Mouse (Mus musculus): ENCODE measurements around the gene Fbxo34. TPM values are rescaled to one million over a fixed set of nuclear protein-coding genes. Genes with fewer than 3 reads are reported as not detected.
"Not testable (repeated sequence)": the region's sequence is repeated elsewhere in the genome, so short reads cannot be mapped to it uniquely, and the experiment has no call there.

Fbxo34 gene
- 10 to 100 TPM; 12.9 to 14.4 TPM for total RNA-seq (2021)
- long read RNA-seq, experiment 1, transcript Fbxo34-201 (2 exons, 2,937 nt), result minor isoform, 10 of 26 reads
- long read RNA-seq, experiment 1, transcript Fbxo34-205 (3 exons, 2,993 nt), result major isoform, 12 of 26 reads
- long read RNA-seq, experiment 1, partial matches to known transcripts, result 0 of 26 reads
- long read RNA-seq, experiment 1, other reads (novel, unspliced or antisense), result 2 of 26 reads
- long read RNA-seq, experiment 2, transcript Fbxo34-201 (2 exons, 2,937 nt), result major isoform, 7 of 20 reads
- long read RNA-seq, experiment 2, partial matches to known transcripts, result 0 of 20 reads
- long read RNA-seq, experiment 2, other reads (novel, unspliced or antisense), result 2 of 20 reads

DNA sequence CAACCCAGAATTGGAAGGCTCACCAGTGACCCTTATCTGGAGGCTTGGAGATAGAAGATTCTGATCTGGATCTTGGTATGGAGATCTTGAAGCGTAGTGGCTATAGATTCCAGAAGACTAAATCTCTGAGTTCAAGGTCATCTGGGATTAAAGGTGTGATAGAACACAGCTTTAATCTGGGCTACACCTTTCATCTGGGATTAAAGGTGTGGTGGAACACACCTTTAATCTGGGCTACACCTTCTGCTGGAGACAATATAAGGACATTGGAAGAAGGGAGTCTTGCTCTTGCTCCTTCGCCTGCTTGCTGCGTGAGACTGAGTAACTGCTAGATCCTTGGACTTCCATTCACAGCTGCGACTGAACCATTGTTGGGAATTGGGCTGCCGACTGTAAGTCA is at the start of gene Fbxo34:
TSS of gene Fbxo34 (plus strand) at position 301 of the 400 bp plus-strand sequence.
- DNase-seq, result not testable (repeated sequence)

- DNase-seq, result no peak
Measured at GRCm38 (mm10) chr14:47402735-47403134, 47.5 kb upstream of the Fbxo34 start.

DNA sequence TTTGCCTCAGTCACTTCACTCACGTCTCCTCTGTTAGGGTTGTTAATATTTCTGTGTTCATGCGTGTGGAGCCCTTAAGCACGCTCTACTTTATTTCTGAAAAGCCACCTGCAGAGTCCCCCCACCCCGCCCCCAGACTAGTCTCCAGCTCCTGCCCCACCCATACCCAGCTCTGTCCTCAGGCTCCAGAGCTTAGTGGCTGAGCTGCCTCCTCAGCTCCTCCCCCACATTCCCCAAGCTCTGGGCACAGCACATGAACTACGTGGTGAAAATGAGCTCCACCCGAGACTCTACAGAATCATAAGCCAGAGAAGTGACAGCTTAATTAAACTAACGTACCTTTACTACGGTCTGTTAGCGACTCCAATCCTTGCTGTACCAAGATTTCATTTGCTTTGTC is 44.2 kb upstream of the Fbxo34 start:
- DNase-seq, result no peak

GRCm38 (mm10) chr14:47417346-47417745 is 32.9 kb upstream of the Fbxo34 start:
- DNase-seq, result no peak

GRCm38 (mm10) chr14:47417775-47418665 is 32.2 kb upstream of the Fbxo34 start, which contains the start of gene Dlgap5:
TSS of gene Dlgap5 (minus strand) at chr14:47418407.
- DNase-seq, result peak; percentile 87

- no peak for DNase-seq
Measured at GRCm38 (mm10) chr14:47418666-47418991, 31.6 kb upstream of the Fbxo34 start.

DNA sequence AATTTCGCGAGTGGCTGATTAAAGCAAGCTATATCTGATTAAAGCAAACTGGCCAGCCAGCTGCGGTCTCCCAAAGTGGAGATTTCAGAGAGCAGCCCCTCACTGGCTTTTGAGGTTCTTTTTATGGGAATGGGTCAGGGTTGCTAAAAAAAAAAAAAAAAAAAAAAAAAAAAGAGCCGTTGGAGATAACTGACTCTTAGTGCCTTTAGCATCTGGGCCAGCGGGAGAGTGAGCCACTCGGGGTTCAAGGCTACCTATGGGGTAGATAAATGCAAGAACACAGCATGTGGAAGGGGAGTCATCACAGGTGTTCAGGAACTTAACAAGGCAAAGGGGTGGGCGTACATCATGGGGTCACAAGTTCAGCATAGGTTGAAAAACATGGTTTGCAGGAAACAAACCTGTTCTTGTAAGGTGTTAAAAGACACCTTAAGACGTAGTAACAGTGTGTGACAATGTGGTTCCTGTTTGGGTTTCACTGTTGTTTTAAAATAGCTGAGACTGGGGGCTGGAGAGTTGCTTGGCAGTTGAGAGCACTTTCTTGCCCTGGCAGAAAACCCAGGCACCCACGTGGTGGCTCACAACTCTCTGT is 31.1 kb upstream of the Fbxo34 start:
- no peak for DNase-seq

GRCm38 (mm10) chr14:47419723-47420276 is 30.4 kb upstream of the Fbxo34 start:
- DNase-seq, result no peak

- DNase-seq, result no peak
Measured at GRCm38 (mm10) chr14:47421606-47422005, 28.6 kb upstream of the Fbxo34 start.

DNA sequence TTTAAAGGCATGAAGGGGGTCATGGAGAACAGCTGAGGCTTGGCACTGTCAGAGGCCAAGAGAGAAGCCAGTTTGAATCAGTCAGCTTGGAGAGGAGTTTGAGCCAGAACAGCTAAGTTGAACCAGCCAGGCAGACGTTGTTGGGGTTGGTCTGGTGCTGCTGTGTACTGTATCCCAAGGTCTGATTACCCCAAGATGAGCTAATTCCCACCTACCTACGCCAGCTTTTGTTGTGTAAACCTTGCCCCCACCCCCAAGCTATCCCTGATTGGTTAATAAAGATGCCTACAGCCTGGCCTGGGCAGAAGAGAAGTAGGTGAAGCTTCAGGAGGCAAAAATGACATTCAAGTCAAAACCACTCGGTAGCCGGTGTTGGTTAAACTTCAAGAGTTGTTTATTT is 27.8 kb upstream of the Fbxo34 start:
- DNase-seq, result no peak

- no peak for DNase-seq
Measured at GRCm38 (mm10) chr14:47432987-47433386, 17.2 kb upstream of the Fbxo34 start.

GRCm38 (mm10) chr14:47438947-47439346 is 11.3 kb upstream of the Fbxo34 start:
- no peak for DNase-seq

DNA sequence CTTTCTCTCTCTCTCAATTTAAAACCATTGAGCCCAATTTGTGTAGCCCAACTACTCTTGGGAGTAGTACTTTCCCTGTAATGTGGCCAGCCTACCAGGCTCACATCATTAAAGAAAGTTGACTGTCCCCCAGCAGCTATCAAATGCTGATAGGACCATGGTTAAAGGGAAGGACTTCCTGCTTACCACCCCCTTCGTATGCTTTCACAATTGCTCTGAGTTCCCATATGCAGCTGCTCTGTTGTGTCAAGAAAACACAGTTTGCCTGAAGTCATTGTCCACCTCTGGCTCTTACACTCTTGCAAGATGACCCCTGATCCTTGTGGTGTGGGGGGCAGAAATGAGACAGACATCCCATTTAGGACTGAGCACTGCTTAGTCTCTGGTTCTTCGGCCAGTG is 5.3 kb upstream of the Fbxo34 start:
- no peak for DNase-seq

DNA sequence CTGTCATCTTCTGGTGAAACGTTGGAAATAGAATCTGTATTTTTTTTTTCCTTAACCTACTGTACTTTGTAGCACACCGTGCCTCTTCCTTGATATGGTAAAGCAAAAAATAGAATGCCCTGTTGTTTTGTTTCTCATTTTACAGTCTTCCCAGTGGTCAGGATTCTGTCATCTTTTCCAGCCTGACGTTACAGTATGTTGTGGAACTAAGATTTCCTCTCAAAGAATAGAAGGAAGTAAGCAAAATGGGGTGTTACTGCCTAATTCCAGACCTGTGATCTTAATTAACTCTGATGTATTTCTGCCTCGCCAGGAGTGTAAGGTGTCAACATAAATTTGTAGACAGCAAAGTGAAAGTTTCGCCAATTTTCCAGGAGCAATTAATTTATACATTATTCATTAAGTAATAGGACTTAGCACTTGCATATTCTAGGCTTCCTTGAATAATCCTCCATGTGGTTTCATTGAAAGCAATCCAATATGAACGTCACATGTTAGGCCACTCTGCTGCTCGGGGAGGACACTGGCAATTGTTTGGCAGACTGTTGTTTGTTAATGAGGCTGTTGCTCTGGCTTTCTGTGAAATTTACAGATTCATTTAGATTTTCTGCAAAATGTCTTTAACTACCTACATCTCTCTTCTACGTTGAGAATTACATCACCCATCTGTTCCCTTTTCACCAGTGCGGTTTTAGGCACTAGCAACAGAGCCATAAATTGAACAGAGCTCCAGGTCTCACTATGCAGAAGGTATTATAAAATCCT is 4.7 kb upstream of the Fbxo34 start:
- no peak for DNase-seq

DNA sequence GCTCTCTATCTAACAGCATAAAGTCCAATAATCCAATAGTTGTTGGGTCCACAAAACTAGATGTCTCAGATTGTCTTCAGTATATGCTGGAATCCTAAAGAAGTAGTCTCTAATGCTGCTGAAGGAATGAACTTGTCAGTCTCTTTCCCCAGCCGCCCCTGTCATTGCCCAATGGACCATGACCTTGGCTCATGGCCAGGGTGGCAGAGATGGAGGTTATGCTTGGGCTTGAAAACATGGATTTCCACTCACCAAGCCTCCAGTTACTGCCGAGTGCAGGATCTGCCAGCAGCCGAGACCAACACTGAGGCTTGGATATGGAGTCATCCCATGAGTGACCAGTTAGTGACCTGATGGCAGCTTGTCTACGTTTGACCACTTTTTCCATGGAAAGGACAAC is 9.3 kb downstream of the Fbxo34 start:
- DNase-seq, result no peak

GRCm38 (mm10) chr14:47461997-47462396 is 11.8 kb downstream of the Fbxo34 start:
- DNase-seq, result no peak

GRCm38 (mm10) chr14:47462453-47462852 is 12.2 kb downstream of the Fbxo34 start:
- DNase-seq, result no peak

DNA sequence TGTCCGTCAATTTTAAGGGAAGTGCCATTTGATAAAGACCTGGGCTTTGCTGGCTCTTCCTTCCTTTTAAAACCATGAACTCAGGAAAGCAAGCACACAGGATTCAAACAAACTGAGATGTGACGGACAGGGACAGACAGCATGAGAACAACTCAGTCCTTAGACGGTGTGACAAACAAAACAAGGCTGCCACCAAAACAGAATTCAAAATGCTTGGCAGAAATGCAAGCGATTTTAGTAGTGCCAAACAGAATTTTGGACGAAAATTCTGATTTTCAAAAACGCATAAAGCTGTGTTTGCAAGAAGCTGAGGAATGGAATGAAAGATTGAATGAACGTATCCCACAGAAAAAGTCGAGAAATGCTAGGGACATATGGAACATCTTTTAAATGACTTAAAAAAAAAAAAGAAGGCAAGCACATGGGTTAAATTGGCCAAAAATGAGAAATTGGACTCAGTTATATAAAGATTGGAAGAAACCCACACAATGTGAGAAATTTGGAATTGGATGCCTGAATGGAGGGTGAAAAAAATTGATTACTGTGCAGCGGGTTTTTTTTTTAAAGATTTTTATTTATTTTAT is 12.7 kb downstream of the Fbxo34 start:
- DNase-seq, result no peak

DNA sequence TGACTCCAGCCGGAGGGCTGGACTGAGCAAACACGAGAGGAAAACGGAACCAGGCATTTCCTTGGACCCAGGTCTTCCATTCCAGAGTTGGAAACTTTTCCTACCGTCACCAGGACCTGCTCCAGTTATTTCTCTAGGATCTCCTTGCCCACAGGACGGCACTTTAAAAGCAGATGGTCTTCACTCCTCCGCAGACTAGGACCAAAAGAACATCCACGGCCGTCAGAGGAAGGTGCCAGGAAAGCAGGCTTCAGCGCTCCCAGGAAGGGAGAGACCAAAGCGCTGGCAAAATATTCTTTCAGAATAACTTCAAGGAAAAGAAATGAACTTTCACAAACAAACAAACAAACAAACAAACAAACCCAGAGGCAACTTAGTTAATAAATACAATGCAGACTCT is 14.2 kb downstream of the Fbxo34 start:
- no peak for DNase-seq

DNA sequence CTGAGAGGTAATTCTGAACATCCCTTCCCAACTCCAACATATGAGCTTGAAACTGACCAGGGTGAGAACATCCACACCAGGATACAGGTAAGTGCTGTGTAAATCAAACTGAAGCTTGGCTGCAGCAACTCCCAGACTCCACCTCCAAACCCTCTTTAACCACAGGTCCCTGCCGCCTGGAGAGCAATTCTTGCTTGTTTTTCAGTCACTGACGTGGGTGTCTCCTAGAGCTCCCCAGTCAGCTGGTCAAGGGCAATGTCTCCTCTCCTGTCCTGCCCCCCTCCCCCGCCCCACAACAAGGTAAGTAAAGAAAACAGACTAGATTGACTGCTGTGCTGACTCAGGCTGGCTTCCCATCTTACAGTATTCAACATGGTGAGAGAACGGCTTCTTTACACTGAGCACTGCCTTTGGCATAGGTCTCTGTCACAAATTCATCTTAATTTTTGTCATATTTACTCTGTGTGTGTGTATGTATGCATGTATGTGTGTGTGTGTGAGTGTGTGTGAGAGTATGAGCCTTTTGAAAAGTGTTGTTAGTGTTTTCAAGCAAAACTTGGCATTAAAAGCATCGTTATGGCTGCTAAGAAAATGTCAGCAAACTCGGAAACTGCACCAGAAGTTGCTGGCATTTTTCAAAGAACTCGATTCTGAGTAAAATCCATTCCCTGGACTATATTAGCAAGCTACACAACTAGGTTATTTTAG is 15.4 kb downstream of the Fbxo34 start:
- no peak for DNase-seq

DNA sequence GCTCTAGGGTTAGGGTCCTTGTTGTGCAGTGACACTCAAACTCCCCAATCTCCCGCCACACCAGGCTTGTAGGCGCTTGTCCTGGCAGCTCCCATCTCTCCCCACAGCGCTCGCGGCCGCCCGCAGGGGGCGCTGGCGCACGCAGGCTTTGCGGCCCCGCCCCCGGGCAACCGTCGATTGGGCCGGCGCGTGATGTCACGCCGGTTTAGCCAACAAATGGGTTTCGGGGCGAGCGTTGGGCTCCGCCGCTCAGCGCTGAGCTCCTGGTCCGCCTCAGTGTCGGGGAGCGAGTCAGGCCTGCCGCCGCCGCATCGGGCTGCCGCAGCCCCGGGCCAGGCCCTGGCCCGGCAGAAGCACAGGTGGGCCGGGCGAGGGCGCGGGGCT is 22.1 kb downstream of the Fbxo34 start:
- peak; percentile 97 for DNase-seq
